Mouse (Mus musculus): Measurements from ENCODE around the gene Zc3h18. TPM values are rescaled to one million over a fixed set of nuclear protein-coding genes. Genes with fewer than 3 reads are reported as not detected.

Zc3h18 gene
- total and polyA plus RNA-seq, 2 experiments from 2014 or later = 25.3 to 25.6 TPM

- 39% methylated on average over 8 of the region's 8 CpGs for WGBS
- ATAC-seq (0 out of 2 replicates have a peak, but pooled peaks have one; percentile 31), DNase-seq (ENCODE audit: low spot score) (no peak)
- H3K4me1 ChIP-seq (ENCODE audit: insufficient read depth, low read length) = no peaks in the 10 kb centered on the region
- H3K27ac ChIP-seq = no peak overlapping the region
- no peak overlapping the region for H3K9ac ChIP-seq (replicated peaks; ENCODE audit: low read length)
- no peak for TF ChIP-seq CTCF (IDR thresholded peaks at IDR 0.05; ENCODE audit: low read depth)
- H3K9me3 ChIP-seq (ENCODE audit: low read length) = no peaks in the 10 kb centered on the region
- no peaks in the 10 kb centered on the region for H3K36me3 ChIP-seq (ENCODE audit: insufficient read depth, low read length)
- no peak overlapping the region for H3K4me3 ChIP-seq (ENCODE audit: low read length)
- H3K4me2 ChIP-seq (ENCODE audit: low read depth, low read length) = no peak overlapping the region
- no peaks in the 10 kb centered on the region for H3K27me3 ChIP-seq (ENCODE audit: insufficient read depth, low read length)
Measured at GRCm38 (mm10) chr8:122362967-122363366, 13.4 kb upstream of the Zc3h18 start.

- ATAC-seq = no peak
- no peak overlapping the region for H3K4me3 ChIP-seq (ENCODE audit: low read length)
- no peaks in the 10 kb centered on the region for H3K4me1 ChIP-seq (ENCODE audit: insufficient read depth, low read length)
- 78% methylated on average over 10 of the region's 10 CpGs for WGBS
- H3K36me3 ChIP-seq (ENCODE audit: insufficient read depth, low read length) = no peaks in the 10 kb centered on the region
- no peak for DNase-seq (ENCODE audit: low spot score)
- H3K9ac ChIP-seq (replicated peaks; ENCODE audit: low read length) = no peak overlapping the region
- no peak for TF ChIP-seq CTCF (IDR thresholded peaks at IDR 0.05; ENCODE audit: low read depth)
- H3K27me3 ChIP-seq (ENCODE audit: insufficient read depth, low read length) = no peaks in the 10 kb centered on the region
- no peaks in the 10 kb centered on the region for H3K9me3 ChIP-seq (ENCODE audit: low read length)
- no peak overlapping the region for H3K27ac ChIP-seq
- H3K4me2 ChIP-seq (ENCODE audit: low read depth, low read length) = no peak overlapping the region
Measured at GRCm38 (mm10) chr8:122368494-122368893, 7.9 kb upstream of the Zc3h18 start.

DNA sequence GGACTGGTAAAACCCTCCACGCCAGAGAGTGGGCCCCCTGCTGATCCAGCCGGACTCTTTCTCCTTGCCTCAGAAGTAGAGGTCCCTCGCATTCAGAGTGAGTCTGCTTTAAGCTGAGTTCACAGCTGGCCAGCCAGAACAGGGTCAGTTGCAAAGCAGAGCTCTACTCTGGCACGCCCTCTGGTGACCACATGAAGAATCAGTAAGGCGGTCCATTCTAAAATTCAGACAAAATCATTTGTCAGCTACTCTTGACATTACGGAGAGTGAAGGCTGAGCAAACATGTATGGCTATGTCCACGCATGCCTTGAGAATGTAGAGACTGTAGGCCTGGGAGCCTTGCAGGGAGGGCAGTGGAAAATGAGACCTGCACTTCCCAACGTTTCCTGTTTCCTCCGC, 6.7 kb upstream of the Zc3h18 start:
- H3K4me3 ChIP-seq (ENCODE audit: low read length) = no peak overlapping the region
- no peak overlapping the region for H3K9ac ChIP-seq (replicated peaks; ENCODE audit: low read length)
- no peak overlapping the region for H3K27ac ChIP-seq
- peak; percentile 83 for DNase-seq (ENCODE audit: low spot score)
- no peaks in the 10 kb centered on the region for H3K9me3 ChIP-seq (ENCODE audit: low read length)
- H3K4me1 ChIP-seq (ENCODE audit: insufficient read depth, low read length) = no peaks in the 10 kb centered on the region
- no peaks in the 10 kb centered on the region for H3K36me3 ChIP-seq (ENCODE audit: insufficient read depth, low read length)
- H3K27me3 ChIP-seq (ENCODE audit: insufficient read depth, low read length) = no peaks in the 10 kb centered on the region
- 15% methylated on average over 9 of the region's 9 CpGs for WGBS
- TF ChIP-seq CTCF (IDR thresholded peaks at IDR 0.05; ENCODE audit: low read depth) = peak; percentile 92
- ATAC-seq = peak; percentile 76
- no peak overlapping the region for H3K4me2 ChIP-seq (ENCODE audit: low read depth, low read length)

GRCm38 (mm10) chr8:122371706-122372105, 4.7 kb upstream of the Zc3h18 start:
- Histone ChIP-seq H3K27ac (no peak overlapping the region), H3K36me3 (ENCODE audit: insufficient read depth, low read length) (no peaks in the 10 kb centered on the region), H3K9ac (replicated peaks; ENCODE audit: low read length) (no peak overlapping the region), H3K9me3 (ENCODE audit: low read length) (no peaks in the 10 kb centered on the region), H3K4me1 (ENCODE audit: insufficient read depth, low read length) (no peaks in the 10 kb centered on the region; the same call in 1 of the 2 replicates), H3K4me3 (ENCODE audit: low read length) (no peak overlapping the region), H3K4me2 (ENCODE audit: low read depth, low read length) (no peak overlapping the region), H3K27me3 (ENCODE audit: insufficient read depth, low read length) (no peaks in the 10 kb centered on the region)
- no peak for TF ChIP-seq CTCF (IDR thresholded peaks at IDR 0.05; ENCODE audit: low read depth)
- ATAC-seq (no peak), DNase-seq (ENCODE audit: low spot score) (no peak)
- WGBS = 68% methylated on average over 6 of the region's 6 CpGs

- no peaks in the 10 kb centered on the region for H3K27me3 ChIP-seq (ENCODE audit: insufficient read depth, low read length)
- peak overlapping the region; percentile 51 for H3K4me2 ChIP-seq (ENCODE audit: low read depth, low read length)
- 95% methylated on average over 7 of the region's 7 CpGs for WGBS
- no peak for TF ChIP-seq CTCF (IDR thresholded peaks at IDR 0.05; ENCODE audit: low read depth)
- H3K9me3 ChIP-seq (ENCODE audit: low read length) = no peaks in the 10 kb centered on the region
- H3K36me3 ChIP-seq (ENCODE audit: insufficient read depth, low read length) = no peaks in the 10 kb centered on the region
- H3K9ac ChIP-seq (replicated peaks; ENCODE audit: low read length) = no peak overlapping the region
- no peak overlapping the region for H3K27ac ChIP-seq
- no peak for ATAC-seq
- no peak overlapping the region for H3K4me3 ChIP-seq (ENCODE audit: low read length)
- H3K4me1 ChIP-seq (ENCODE audit: insufficient read depth, low read length) = peaks cover 7% of the 10 kb centered on the region
- no peak for DNase-seq (ENCODE audit: low spot score)
Measured at GRCm38 (mm10) chr8:122375320-122375719, 1.1 kb upstream of the Zc3h18 start.

DNA sequence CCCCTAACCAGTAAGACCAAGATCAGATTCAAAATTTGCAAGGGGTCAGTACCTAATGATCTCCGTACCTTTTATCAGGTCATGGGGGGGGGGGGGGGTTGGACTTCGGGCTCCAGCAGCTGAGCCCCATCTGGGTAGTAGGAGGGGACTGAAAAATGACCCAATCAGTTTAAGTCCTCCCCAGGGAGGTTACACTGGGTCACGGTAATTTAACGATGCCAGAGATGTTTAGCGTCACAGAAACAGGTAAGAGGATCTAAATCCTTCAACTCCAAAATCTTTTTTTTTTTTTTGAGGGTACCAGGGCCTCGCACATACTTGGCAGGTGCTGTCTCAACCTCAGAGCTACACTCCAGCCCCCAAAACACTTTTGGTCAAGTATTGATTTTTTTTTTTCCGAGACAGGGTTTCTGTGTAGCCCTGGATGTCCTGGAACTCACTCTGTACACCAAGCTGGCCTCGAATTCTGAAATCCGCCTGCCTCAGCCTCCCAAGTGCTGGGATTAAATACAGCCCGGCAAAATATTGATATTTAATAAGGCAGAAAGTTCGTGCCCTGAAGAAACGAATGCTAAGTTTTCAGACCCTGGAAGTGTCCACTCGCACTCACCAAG, 551 bp upstream of the Zc3h18 start:
- H3K4me3 ChIP-seq (ENCODE audit: low read length) = peak overlapping the region; percentile 99
- TF ChIP-seq CTCF (IDR thresholded peaks at IDR 0.05; ENCODE audit: low read depth) = no peak
- ATAC-seq (peak; percentile 56), DNase-seq (ENCODE audit: low spot score) (no peak)
- WGBS = 26% methylated on average over 13 of the region's 13 CpGs
- peaks cover 7% of the 10 kb centered on the region for H3K4me1 ChIP-seq (ENCODE audit: insufficient read depth, low read length)
- peak overlapping the region; percentile 51 for H3K4me2 ChIP-seq (ENCODE audit: low read depth, low read length)
- H3K27ac ChIP-seq = peak overlapping the region; percentile 68
- 0 out of 2 replicates have a peak overlapping the region, but pooled peaks have one; percentile 37 for H3K9ac ChIP-seq (replicated peaks; ENCODE audit: low read length)
- H3K9me3 ChIP-seq (ENCODE audit: low read length) = no peaks in the 10 kb centered on the region
- no peaks in the 10 kb centered on the region for H3K27me3 ChIP-seq (ENCODE audit: insufficient read depth, low read length)
- H3K36me3 ChIP-seq (ENCODE audit: insufficient read depth, low read length) = no peaks in the 10 kb centered on the region

- no peaks in the 10 kb centered on the region for H3K27me3 ChIP-seq (ENCODE audit: insufficient read depth, low read length)
- H3K36me3 ChIP-seq (ENCODE audit: insufficient read depth, low read length) = peaks cover 41% of the 10 kb centered on the region
- TF ChIP-seq CTCF (IDR thresholded peaks at IDR 0.05; ENCODE audit: low read depth) = no peak
- no peak overlapping the region for H3K4me3 ChIP-seq (ENCODE audit: low read length)
- ATAC-seq (no peak), DNase-seq (ENCODE audit: low spot score) (no peak)
- H3K4me2 ChIP-seq (ENCODE audit: low read depth, low read length) = no peak overlapping the region
- H3K9me3 ChIP-seq (ENCODE audit: low read length) = no peaks in the 10 kb centered on the region
- WGBS = 82% methylated on average over 4 of the region's 4 CpGs
- no peak overlapping the region for H3K27ac ChIP-seq
- no peak overlapping the region for H3K9ac ChIP-seq (replicated peaks; ENCODE audit: low read length)
- peaks cover 2% of the 10 kb centered on the region for H3K4me1 ChIP-seq (ENCODE audit: insufficient read depth, low read length)
Measured at GRCm38 (mm10) chr8:122383039-122383438, 6.6 kb downstream of the Zc3h18 start.
